Mouse (Mus musculus) kidney, postnatal 0 days (tissue): ENCODE measurements around the gene 4833439L19Rik. TPM values are rescaled to one million over a fixed set of nuclear protein-coding genes. Genes with fewer than 3 reads are reported as not detected.
A peak's percentile ranks its signal among the peaks of the same experiment; 100 is the strongest.

Experiments
- ATAC-seq: fragments of 200-750 bp; cut with Nextera tagmentation; replicated peaks from 2 replicates; pipeline ENCODE4 v1.8.0; 2017; ENCODE audit warnings: low read depth, moderate number of reproducible peaks, moderate TSS enrichment, moderate library complexity; ENCODE audit not compliant: low FRiP score
- DNase-seq: peaks from one replicate; pipeline ENCODE4 v3.0.0-alpha.2; 2016; ENCODE audit warnings: low spot score
- H3K27ac ChIP-seq: fragments of 300-500 bp; sonication (generic); 2 replicates; pipeline ENCODE4 v1.5.1; 2014; ENCODE audit warnings: mild to moderate bottlenecking
- H3K27me3 ChIP-seq: fragments of 300-500 bp; sonication (generic); 2 replicates; pipeline ENCODE4 v1.6.1; 2014; ENCODE audit warnings: low read length, mixed read lengths; ENCODE audit not compliant: insufficient read depth
- H3K36me3 ChIP-seq: fragments of 300-500 bp; sonication (generic); 2 replicates; pipeline ENCODE4 v1.6.1; 2014; ENCODE audit warnings: low read length, mixed read lengths; ENCODE audit not compliant: insufficient read depth
- H3K4me1 ChIP-seq: fragments of 300-500 bp; sonication (generic); replicated peaks from 2 replicates; pipeline ENCODE4 v1.6.1; 2014; ENCODE audit warnings: antibody characterized with exemption, low read length, mixed read lengths; ENCODE audit not compliant: insufficient read depth
- H3K4me2 ChIP-seq: fragments of 300-500 bp; sonication (generic); 2 replicates; pipeline ENCODE4 v1.6.1; 2014; ENCODE audit warnings: mild to moderate bottlenecking, low read length, moderate library complexity, mixed read lengths
- H3K4me3 ChIP-seq: fragments of 300-500 bp; sonication (generic); replicated peaks from 2 replicates; pipeline ENCODE4 v1.5.1; 2014; ENCODE audit warnings: low read depth, low read length
- H3K9ac ChIP-seq: fragments of 300-500 bp; sonication (generic); 2 replicates; pipeline ENCODE4 v1.6.1; 2014; ENCODE audit warnings: low read depth, low read length
- H3K9me3 ChIP-seq: fragments of 300-500 bp; sonication (generic); replicated peaks from 2 replicates; pipeline ENCODE4 v1.6.1; 2016; ENCODE audit warnings: low read length, inconsistent platforms, mixed read lengths
- CTCF ChIP-seq: IDR thresholded peaks from 2 replicates; pipeline ENCODE4 v1.5.1; 2016; ENCODE audit warnings: antibody characterized with exemption, low read depth, mild to moderate bottlenecking, moderate library complexity
- WGBS: fragments of 180-500 bp; shearing (Covaris S2); extraction: QIAGEN DNeasy Blood & Tissue Kit; methylation state at CpG from one replicate; pipeline ENCODE4 v1.1.7; 2014; 5-methylcytosine and 5-hydroxymethylcytosine counted together
- polyA plus RNA-seq: library from polyadenylated mRNA; unstranded; fragments of >200 nt; fragmentation: Nextera tagmentation; extraction: Ambion mirVana; gene quantifications from 2 replicates; pipeline ENCODE4 v1.2.1, GENCODE M21; 2015

The 4833439L19Rik gene
- polyA plus RNA-seq, 1 experiment from 2014 or later: 190 TPM

- TF ChIP-seq CTCF: no peak
- H3K4me3 ChIP-seq: peak overlapping the region; percentile 97
- no peak for DNase-seq
- peak; percentile 18; the same call in 1 of the 2 replicates for ATAC-seq
- peak overlapping the region; percentile 82 for H3K27ac ChIP-seq
- no peaks in the 10 kb centered on the region for H3K27me3 ChIP-seq
- WGBS: under 1% methylated on average over 19 of the region's 19 CpGs
- peak overlapping the region; percentile 91 for H3K9ac ChIP-seq
- H3K4me1 ChIP-seq: peaks cover 12% of the 10 kb centered on the region; the same call in 1 of the 2 replicates
- no peaks in the 10 kb centered on the region for H3K9me3 ChIP-seq
- H3K36me3 ChIP-seq: peaks cover 24% of the 10 kb centered on the region
- peak overlapping the region; percentile 93 for H3K4me2 ChIP-seq
Observed at GRCm38 (mm10) chr13:54575489-54575888, 10.3 kb upstream of the 4833439L19Rik start.

DNA sequence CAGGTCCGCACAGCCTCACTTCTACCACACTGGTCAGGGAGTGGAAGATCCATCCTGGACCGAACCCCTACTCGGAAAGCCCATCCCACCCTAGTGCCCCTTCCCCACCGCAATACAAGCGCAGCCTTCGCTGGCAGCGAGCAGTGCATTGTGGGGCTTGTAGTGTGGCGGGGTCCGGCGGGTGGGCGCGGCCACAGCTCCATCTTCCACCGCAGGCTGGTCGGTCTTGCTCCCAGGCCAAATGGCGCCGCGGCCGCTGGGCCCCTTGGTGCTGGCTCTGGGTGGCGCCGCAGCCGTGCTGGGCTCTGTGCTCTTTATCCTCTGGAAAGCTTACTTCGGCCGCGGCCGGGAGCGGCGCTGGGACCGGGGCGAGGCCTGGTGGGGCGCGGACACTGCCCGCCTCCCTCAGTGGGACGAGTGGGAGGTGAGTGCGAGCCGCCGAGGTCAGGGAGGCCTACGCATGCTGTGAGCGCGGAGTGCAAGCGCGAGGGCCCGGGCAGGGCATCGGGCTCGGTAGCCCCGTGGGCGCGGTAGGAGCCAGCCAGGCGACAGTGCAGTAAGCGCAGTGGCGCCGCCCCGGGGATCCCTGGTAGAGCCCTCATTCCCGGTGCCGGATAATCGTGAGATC is 9.7 kb upstream of the 4833439L19Rik start, which contains the start of gene Arl10:
Gene Arl10 (plus strand): TSS at position 162 of the 628 bp plus-strand sequence.
- peak within 1 kb of the TSS; percentile 82 for H3K27ac ChIP-seq
- peaks cover 12% of the 10 kb centered on the region; the same call in 1 of the 2 replicates for H3K4me1 ChIP-seq
- ATAC-seq: peak; percentile 86
- H3K36me3 ChIP-seq: peaks cover 19% of the 10 kb centered on the region; the same call in 1 of the 2 replicates
- TF ChIP-seq CTCF: 0 out of 2 replicates have a peak, but pooled peaks have one; percentile 14
- WGBS: under 1% methylated on average over 54 of the region's 55 CpGs
- peak within 1 kb of the TSS; percentile 97 for H3K4me3 ChIP-seq
- no peaks in the 10 kb centered on the region for H3K27me3 ChIP-seq
- peak; percentile 84 for DNase-seq
- H3K9ac ChIP-seq: peak within 1 kb of the TSS; percentile 91
- no peaks in the 10 kb centered on the region for H3K9me3 ChIP-seq
- peak within 1 kb of the TSS; percentile 93 for H3K4me2 ChIP-seq

DNA sequence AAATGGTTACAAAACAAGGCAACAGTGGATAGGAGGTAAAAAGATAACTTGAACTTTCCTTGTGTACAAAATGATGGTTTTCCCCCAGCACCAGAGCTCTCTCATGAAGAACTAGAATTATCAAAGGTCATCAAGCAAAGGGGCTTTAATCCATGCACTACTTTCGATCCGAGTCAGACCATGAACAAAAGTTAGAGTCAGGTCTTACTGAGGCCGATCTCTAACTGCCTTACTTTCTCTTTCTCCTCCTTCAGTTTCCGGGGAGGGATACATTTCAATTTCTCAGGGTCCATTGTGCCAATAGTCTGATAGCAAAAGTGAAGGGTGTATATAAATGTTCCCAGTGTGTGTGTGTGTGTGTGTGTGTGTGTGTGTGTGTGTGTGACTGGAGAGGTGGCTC is 7.4 kb upstream of the 4833439L19Rik start:
- Histone ChIP-seq H3K9ac (no peak overlapping the region), H3K9me3 (no peaks in the 10 kb centered on the region), H3K27ac (no peak overlapping the region), H3K4me3 (no peak overlapping the region), H3K27me3 (no peaks in the 10 kb centered on the region), H3K4me2 (no peak overlapping the region), H3K4me1 (peaks cover 12% of the 10 kb centered on the region; the same call in 1 of the 2 replicates), H3K36me3 (0 out of 2 replicates have a peak, but pooled peaks cover 3% of the 10 kb centered on the region)
- WGBS: 80% methylated on average over 4 of the region's 4 CpGs
- TF ChIP-seq CTCF: no peak
- no peak for DNase-seq
- ATAC-seq: no peak

DNA sequence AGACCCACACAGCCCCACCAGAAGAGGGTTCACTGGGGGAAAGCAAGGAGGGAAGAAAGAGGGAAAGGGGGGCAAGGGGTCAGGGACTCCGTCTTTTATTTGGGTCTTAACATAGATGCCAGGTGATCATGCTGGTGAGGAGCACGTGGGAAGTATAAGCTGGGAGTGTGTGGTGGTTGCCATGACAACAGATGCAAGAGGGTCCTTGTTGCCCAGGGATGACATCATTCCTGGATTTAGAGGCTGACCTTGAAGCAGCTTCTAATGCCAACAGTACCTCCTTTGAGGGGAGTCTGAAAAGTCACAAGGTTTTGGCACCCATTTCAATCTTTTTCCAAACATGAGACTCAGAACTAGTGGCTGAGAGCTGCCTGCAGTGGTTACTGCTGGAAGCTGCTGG is 6.4 kb upstream of the 4833439L19Rik start:
- Histone ChIP-seq H3K27ac (no peak overlapping the region), H3K9me3 (no peaks in the 10 kb centered on the region), H3K27me3 (no peaks in the 10 kb centered on the region), H3K4me1 (peaks cover 11% of the 10 kb centered on the region; the same call in 1 of the 2 replicates), H3K9ac (no peak overlapping the region), H3K4me3 (no peak overlapping the region), H3K36me3 (no peaks in the 10 kb centered on the region), H3K4me2 (no peak overlapping the region)
- ATAC-seq (no peak), DNase-seq (no peak)
- 54% methylated on average over 2 of the region's 2 CpGs for WGBS
- TF ChIP-seq CTCF: no peak

DNA sequence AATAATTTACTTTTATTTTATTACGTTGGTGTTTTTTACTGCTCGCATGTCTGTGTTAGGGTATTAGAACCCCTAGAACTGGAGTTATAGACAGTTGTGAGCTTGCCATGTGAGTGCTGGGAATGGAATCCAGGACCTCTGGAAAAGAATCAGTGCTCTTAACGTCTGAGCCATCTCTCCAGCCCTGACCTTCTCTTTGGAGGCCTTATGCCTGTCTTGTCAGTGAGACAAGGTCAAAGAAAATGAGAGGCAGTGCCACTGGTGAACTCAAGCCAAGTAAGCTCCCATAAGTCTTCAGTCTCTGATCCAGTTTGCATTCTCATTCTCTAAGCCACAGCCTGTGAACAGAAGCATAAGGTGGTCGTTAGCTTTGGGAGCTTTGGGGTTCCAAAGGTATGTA is 5.5 kb upstream of the 4833439L19Rik start:
- H3K4me1 ChIP-seq: peaks cover 3% of the 10 kb centered on the region; the same call in 1 of the 2 replicates
- H3K9ac ChIP-seq: no peak overlapping the region
- H3K27me3 ChIP-seq: no peaks in the 10 kb centered on the region
- H3K9me3 ChIP-seq: no peaks in the 10 kb centered on the region
- DNase-seq: no peak
- no peaks in the 10 kb centered on the region for H3K36me3 ChIP-seq
- H3K4me2 ChIP-seq: no peak overlapping the region
- H3K4me3 ChIP-seq: no peak overlapping the region
- no peak overlapping the region for H3K27ac ChIP-seq
- WGBS: 74% methylated on average over 4 of the region's 4 CpGs
- no peak for ATAC-seq
- TF ChIP-seq CTCF: no peak

GRCm38 (mm10) chr13:54569282-54569681 is 4.0 kb upstream of the 4833439L19Rik start:
- no peak for ATAC-seq
- no peak overlapping the region for H3K27ac ChIP-seq
- H3K4me2 ChIP-seq: no peak overlapping the region
- H3K4me3 ChIP-seq: no peak overlapping the region
- H3K36me3 ChIP-seq: no peaks in the 10 kb centered on the region
- no peaks in the 10 kb centered on the region for H3K9me3 ChIP-seq
- DNase-seq: no peak
- TF ChIP-seq CTCF: no peak
- H3K27me3 ChIP-seq: no peaks in the 10 kb centered on the region
- no peak overlapping the region for H3K9ac ChIP-seq
- H3K4me1 ChIP-seq: peaks cover 2% of the 10 kb centered on the region; the same call in 1 of the 2 replicates
- 55% methylated on average over 1 of the region's 1 CpGs for WGBS
